Mouse (Mus musculus) CH12.LX (cell line): ENCODE results near the gene Lrrc74b.
A peak's percentile ranks its signal among the peaks of the same experiment; 100 is the strongest.

Source experiments
- BHLHE40 ChIP-seq: IDR thresholded peaks from 2 replicates; pipeline ENCODE4 v1.6.1; 2011; ENCODE audit warnings: mild to moderate bottlenecking, low read depth, low read length, improper control_type of control experiment
- CTCF ChIP-seq, 2 experiments: IDR thresholded peaks in 1 of 2; conservative IDR thresholded peaks in 1 of 2; 2 replicates each; pipeline ENCODE4 v1.5.1; 2011 to 2012; ENCODE audit warnings: low read depth in 2 of 2, low read length in 2 of 2, improper control_type of control experiment in 1 of 2, inconsistent platforms in 1 of 2, mild to moderate bottlenecking in 1 of 2, moderate library complexity in 1 of 2
- ELF1 ChIP-seq: IDR thresholded peaks from 2 replicates; pipeline ENCODE4 v1.6.1; 2014; ENCODE audit warnings: low read depth, mild to moderate bottlenecking, inconsistent platforms, low read length, improper control_type of control experiment
- EP300 ChIP-seq: IDR thresholded peaks from 2 replicates; pipeline ENCODE4 v1.6.1; 2011; ENCODE audit warnings: low read length, improper control_type of control experiment
- GABPA ChIP-seq: IDR thresholded peaks from 2 replicates; pipeline ENCODE4 v1.6.1; 2012; ENCODE audit warnings: low read depth, low read length, improper control_type of control experiment, inconsistent platforms; ENCODE audit not compliant: insufficient replicate concordance
- HCFC1 ChIP-seq: IDR thresholded peaks from 2 replicates; pipeline ENCODE4 v1.6.1; 2012; ENCODE audit warnings: low read depth, mild to moderate bottlenecking, inconsistent platforms, low read length, improper control_type of control experiment
- JUND ChIP-seq: conservative IDR thresholded peaks from 2 replicates; pipeline ENCODE4 v1.6.1; 2011; ENCODE audit warnings: low read depth, low read length, improper control_type of control experiment
- NELFE ChIP-seq: IDR thresholded peaks from 2 replicates; pipeline ENCODE4 v1.6.1; 2011; ENCODE audit warnings: low read depth, low read length, improper control_type of control experiment
- POLR2A ChIP-seq: IDR thresholded peaks from 2 replicates; pipeline ENCODE4 v1.6.1; 2011; ENCODE audit warnings: low read depth, mild to moderate bottlenecking, improper control_type of control experiment, low read length
- TCF12 ChIP-seq: IDR thresholded peaks from 2 replicates; pipeline ENCODE4 v1.6.1; 2014; ENCODE audit warnings: low read depth, mild to moderate bottlenecking, inconsistent platforms, low read length, improper control_type of control experiment
- UBTF ChIP-seq: IDR thresholded peaks from 2 replicates; pipeline ENCODE4 v1.6.1; 2012; ENCODE audit warnings: low read depth, mild to moderate bottlenecking, inconsistent platforms, low read length, improper control_type of control experiment, moderate library complexity
- USF1 ChIP-seq: IDR thresholded peaks from 2 replicates; pipeline ENCODE4 v1.6.1; 2014; ENCODE audit warnings: low read depth, mild to moderate bottlenecking, inconsistent platforms, low read length, improper control_type of control experiment
- ZNF384 ChIP-seq: IDR thresholded peaks from 2 replicates; pipeline ENCODE4 v1.6.1; 2012; ENCODE audit warnings: low read depth, low read length, improper control_type of control experiment, inconsistent platforms

- TF ChIP-seq CTCF (conservative IDR thresholded peaks at IDR 0.05 in 1 of 2, IDR thresholded peaks at IDR 0.05 in 1 of 2; ENCODE audit: low read depth in 2 of 2, low read length in 2 of 2) = no peak
- no peak for TF ChIP-seq EP300
- no peak for TF ChIP-seq UBTF
- TF ChIP-seq USF1 = no peak
- no peak for TF ChIP-seq HCFC1
- TF ChIP-seq GABPA = no peak
- TF ChIP-seq BHLHE40 = no peak
- no peak for TF ChIP-seq NELFE
- TF ChIP-seq TCF12 = 0 out of 2 replicates have a peak, but pooled peaks have one; percentile 33
- no peak for TF ChIP-seq ZNF384
- no peak for TF ChIP-seq POLR2A
- TF ChIP-seq JUND = no peak
- no peak for TF ChIP-seq ELF1
Measured at GRCm38 (mm10) chr16:17575870-17576824, 15.1 kb upstream of the Lrrc74b start.
